Mouse (Mus musculus): ENCODE data around the gene Cmtm5. TPM values are rescaled to one million over a fixed set of nuclear protein-coding genes. Genes with fewer than 3 reads are reported as not detected.

Cmtm5 gene
- 4.2 and 5.1 TPM in 2 replicates for polyA plus RNA-seq (2012; rRNA removed)

DNA sequence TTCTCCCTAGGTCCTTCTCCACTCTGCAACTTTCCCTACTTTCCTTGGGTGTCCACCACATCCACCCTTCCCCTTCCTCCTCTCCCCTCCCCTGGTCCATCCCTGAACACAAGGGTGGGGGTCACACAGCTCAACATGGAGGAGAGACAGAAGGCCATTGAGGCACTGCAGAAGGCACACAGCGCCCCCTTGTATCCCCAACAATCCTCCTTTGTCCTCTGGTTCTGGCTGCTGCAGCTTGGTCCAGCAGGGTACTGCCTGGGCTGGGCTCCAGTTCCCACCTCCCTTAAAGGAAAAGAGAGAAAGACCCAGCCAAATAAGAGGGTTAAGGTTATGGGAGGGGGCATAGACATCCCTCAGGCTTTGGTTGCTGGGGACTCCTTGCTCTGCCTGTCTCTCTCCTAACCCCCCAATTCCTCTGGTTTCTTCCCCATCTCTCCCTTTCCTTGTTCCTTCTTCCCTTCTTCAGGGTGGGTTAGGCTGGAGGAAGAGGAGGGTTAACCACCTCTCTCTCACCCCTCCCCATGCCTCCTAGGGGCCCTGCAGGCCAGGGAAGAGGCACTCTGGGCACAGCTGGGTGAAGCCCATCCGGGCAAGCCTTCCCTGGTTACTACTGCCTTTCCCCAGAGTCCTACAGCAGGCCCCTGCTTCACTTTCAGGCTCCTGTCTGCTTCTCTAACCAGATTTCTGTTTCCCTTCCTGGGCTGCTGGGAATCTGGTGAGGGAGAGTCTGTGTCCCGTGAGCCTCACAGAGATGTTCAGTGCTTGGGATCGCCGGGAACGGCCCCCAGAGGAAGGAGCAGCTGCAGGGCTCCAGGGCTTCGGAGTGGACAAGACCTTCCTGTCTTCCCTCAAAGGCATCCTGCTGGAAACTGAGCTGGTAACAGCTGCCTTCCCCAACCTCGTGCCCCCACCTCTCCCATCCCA lies at the start of gene Cmtm5:
Gene Cmtm5, plus strand, starts transcription at position 358 of the 927 bp plus-strand sequence.
- no peak for DNase-seq (ENCODE audit: low spot score)

DNA sequence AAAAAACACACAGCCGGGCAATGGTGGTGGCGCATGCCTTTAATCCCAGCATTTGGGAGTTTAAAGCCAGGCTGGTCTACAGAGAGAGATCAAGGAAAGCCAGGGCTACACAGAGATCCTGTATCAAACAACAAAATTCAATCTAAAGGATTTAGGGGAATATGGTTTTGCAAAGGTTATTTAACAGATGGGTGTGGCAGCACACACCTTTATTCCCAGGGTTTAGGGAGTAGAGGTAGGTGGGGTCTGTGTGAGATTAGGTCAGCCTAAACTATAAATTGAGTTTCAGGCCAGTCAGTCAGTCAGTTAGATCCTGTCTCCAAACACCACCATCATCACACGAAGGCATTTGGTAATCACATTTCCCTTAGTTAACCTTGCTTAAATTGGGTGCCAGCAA lies 43.9 kb upstream of the Cmtm5 start, which contains the start of gene Pabpn1:
Gene Pabpn1, plus strand, starts transcription at position 301 of the 400 bp plus-strand sequence.
- no peak for DNase-seq (ENCODE audit: low spot score)

DNA sequence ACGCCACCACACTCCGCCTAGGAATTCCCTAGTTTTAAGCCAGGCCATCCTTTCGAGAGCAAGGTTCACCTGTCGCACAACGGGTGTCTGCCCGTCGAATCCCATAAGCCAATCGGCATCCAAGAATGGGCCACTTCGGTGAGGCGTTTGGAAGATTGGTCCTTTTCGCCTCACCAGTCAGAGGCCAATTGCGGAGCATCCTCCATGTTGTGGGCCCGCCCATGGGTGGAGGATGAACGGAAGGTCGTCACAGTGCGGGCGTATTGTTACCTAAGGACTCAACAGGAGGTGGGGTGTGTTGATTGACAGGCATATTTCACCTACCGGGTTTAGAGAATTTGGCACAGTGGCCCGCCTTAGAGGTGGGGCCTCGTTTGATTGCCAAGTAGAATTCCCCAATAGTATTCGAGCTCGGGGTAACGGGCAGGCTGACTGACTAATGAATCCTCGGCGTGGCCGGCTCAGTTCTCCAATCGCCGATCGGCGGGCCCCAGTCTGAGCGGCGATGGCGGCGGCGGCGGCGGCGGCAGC lies 42.3 kb upstream of the Cmtm5 start:
- DNase-seq (ENCODE audit: low spot score): peak; percentile 93

DNA sequence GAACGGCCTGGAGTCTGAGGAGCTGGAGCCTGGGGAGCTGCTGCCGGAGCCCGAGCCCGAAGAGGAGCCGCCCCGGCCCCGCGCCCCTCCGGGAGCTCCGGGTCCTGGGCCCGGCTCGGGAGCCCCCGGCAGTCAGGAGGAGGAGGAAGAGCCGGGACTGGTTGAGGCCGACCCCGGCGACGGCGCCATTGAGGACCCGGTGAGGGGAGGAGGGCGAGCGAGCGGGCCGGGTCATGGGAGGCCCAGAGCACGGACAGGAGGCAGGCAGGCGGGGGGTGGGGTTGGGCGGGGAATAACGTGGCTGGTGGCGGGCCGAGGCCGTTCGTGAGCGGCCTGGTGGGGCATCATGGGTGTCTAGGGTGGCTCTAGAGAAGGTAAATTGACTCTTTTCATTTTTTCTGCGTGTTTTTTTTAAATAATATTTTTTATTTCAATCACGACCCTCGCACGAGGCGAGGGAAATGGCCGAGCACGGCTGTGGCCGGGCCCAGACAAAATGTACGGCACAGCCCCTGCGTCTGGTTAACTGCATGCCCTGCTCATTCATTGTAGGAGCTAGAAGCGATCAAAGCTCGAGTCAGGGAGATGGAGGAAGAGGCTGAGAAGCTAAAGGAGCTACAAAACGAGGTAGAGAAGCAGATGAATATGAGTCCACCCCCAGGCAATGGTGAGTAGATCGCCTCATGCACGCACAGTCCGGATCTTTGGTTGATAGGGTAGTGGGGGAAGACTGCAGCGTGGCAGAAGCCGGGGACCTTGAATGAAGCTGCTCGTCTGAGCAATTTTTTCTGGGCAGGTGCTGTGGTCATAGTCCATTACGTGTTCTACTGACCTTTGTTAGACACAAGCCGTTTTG lies 41.5 kb upstream of the Cmtm5 start:
- DNase-seq (ENCODE audit: low spot score): no peak

DNA sequence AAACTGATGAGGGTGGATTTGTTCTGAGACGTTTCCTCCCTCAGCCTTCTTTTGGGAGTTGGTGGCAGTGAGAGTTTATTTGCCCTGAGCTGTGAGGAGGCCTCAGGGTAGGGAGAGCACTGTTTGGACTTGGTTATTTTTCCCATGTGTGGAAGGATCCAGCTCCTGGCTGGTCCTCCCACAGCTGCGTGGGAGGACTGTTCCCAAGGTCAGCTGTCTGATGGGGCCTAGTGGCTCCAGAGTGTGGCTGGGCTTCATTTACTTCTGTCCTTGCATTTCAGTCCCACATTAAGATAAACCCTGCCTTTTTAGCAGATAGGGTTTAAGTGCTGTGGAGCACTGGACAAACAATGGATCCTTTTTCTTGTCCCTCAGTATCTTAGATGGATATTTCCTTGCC lies 38.6 kb upstream of the Cmtm5 start:
- DNase-seq (ENCODE audit: low spot score): no peak

DNA sequence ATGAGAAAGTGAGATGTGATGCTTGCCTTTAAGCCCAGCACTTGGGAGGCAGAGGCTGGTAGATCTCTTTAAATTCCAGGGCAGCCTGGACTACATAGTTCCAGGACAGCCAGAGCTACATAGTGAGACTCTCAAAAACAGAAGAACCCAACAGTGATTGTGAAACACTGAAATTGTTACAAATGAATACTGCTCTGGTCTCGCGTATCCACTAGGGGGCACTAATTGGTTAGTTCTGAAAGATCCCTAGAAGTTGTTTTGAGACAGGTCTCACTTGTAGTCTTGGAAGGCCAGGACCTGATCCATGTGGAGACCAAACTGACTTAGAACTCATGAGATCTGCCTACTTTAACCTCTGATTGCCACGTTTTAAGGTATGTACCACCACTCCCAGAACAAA lies 35.7 kb upstream of the Cmtm5 start:
- DNase-seq (ENCODE audit: low spot score): no peak

DNA sequence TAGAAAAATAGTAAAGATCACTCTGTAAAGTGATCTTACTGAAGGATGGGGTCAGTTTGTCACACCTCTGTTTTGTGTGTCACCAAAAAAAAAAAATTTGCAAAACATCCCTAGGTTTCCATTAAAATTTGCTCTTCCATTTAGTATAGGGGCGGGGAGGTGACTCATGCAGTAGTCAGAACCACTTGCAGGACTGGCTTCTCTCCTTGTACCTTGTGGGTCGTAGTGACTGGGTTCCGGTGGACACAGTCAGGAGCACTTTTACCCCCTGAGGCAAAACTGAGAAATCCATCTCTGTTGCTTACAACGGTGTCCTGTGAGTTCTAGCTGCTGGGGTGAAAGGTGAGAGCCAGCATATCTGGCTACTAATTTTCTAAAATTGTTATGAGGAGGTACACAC lies 32.4 kb upstream of the Cmtm5 start:
- no peak for DNase-seq (ENCODE audit: low spot score)

DNA sequence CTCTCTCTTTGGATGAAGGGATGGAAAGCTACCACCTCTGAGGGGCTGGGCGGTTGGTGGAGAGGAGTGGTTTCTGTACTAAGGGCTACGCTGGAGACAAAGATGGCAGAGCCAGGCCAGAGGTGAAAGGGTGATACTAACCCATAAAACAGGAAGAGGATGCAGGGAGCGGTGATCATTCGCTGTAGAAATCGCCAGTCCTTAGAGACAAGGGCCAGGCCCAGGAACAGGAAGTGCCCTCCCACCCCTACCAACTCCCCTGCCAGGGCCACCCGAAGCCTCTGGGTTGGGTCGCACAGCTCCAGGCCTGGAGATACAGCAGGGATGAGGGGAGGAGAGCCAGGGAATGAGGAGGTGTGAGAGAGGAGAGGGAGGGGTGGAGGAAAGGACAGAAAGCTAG lies 27.4 kb upstream of the Cmtm5 start:
- no peak for DNase-seq (ENCODE audit: low spot score)

DNA sequence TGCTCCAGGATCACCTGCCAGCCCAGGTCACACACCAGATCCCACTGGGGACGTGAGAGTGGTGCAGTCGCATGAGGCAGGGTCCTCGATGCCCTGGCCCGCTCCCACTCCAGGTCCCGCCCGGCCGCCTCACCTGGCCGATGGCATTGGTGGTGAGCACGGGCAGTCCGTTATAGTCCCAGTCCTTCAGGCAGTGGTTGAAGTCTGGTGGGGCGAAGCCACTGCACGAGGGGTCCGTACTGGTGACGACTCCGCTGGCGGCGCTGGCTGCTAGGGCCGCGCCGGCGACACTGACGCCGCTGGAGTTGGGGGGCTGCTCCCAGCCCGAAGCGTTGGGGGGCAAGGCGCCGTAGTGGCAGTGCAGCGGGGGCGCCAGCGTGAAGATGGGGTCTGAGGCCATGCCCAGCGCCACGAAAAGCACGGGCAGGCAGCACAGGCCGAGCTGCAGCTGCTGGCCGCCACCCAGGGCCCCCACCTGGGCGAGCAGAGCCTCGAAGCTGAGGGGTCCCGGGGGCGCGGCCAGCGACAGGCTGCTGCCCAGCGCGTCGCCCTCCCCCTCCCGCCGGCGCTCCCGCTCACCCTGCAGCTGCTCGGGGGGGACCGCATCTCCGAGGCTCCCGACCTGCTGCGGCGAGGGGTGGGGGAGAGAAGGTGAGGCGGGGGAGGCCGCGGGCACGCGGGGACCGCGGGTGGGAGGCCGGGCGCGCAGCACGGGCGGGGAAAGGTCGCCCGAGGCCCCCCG lies 23.8 kb upstream of the Cmtm5 start:
- DNase-seq (ENCODE audit: low spot score): no peak

DNA sequence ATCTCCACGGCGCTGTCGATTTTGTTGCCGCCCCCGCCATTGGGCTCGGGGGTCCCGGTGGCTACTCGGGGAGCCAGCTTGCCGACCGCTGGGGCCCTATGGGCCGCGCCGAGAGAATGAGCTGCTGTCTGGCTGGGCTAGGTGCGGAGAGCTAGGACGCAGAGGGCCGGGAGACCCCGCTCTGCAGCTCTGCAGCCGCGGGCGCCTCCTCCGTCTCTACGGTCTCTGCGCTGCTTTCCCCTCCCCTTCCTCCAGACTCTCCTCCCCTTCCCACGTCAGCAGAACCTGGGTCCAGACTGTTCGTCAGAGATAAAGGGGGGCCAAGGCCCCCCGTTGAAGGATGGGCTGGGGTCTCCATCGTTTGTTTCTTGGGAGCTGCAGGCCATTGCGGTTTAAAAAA lies 23.2 kb upstream of the Cmtm5 start, which contains the start of gene Slc22a17:
Gene Slc22a17, minus strand, starts transcription at position 247 of the 400 bp plus-strand sequence.
- peak; percentile 54 for DNase-seq (ENCODE audit: low spot score)

DNA sequence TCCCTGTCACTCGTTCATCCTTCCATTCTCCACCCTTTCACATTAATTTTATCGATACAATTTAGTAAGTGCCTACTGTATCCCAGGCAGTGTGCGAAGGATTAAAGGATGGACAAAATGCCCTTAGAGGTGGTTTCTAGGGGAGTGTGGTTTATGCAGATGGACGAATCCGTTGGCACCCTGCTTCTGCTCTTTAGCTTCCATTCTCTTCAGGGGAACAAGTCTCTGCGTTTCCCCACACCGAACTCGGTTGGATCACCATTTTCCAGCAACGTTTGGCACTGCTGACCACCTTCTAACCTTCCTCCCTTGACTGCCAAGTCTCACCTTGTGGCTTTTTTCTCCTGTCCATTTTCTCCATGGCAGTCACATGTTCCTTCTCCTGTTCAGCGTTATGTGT lies 22.7 kb upstream of the Cmtm5 start:
- DNase-seq (ENCODE audit: low spot score): no peak

DNA sequence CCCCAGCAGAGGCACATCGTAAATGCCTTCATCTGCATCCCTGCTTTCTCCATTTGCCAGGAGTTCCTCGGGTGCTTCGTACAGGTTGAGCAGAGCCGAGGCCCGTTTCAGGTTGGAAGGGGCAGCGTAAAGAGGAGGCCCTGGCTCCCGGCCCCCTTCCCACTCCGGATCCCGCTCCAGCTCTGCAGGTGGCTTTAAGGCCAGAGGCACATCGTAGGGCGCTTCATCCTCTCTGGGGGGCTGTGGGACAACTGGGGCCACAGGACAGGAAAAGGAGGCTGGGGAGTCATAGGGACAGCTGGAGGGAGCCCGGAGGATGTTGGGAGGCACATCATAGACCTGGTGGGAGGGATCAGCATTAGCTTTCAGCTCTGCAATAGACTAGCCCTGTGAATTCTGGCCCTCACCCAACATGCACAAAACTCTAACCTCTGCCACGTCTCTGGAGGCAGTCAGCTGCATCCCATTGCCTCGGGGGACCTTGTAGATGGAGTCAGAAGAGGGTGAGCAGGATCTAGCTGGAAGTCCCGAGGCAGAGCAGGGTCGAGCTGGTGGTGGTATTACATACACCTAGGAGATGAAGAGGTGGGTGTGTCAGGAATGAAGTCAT lies 15.9 kb upstream of the Cmtm5 start:
- DNase-seq (ENCODE audit: low spot score): no peak

DNA sequence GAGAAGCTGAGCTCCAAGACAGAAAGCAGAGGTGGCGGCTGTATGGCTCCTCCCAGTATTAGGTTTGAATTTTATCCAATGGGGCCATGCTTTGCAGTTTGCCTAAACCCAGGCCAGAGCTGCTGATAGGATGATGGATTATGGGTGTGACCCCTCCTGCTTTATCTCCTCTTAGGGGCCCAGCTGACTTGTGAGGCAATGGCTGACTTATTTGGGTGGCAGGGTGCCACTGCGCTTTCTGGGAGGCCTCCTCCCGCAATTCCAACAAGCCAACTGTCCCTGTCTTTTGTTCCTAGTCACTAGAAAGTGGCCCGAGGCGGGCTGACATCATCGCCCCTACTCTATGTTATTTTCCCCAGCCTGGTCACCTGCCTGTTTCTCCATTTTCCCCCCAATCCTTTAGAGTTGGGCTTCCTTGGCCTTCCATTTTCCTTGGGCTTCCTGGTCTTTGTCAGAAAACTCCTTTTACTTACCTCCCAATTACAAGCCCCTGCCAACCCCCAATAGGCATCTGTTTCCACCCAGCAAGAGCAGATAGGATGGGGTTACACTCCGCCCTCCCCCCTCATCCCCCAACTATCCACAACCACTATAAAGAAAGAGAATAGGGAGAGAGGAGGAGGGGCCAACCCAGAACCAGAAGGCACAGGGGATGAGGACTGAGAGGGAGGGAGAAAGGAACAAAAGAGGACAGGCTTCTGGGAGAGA lies 11.3 kb upstream of the Cmtm5 start:
- peak; percentile 46 for DNase-seq (ENCODE audit: low spot score)

DNA sequence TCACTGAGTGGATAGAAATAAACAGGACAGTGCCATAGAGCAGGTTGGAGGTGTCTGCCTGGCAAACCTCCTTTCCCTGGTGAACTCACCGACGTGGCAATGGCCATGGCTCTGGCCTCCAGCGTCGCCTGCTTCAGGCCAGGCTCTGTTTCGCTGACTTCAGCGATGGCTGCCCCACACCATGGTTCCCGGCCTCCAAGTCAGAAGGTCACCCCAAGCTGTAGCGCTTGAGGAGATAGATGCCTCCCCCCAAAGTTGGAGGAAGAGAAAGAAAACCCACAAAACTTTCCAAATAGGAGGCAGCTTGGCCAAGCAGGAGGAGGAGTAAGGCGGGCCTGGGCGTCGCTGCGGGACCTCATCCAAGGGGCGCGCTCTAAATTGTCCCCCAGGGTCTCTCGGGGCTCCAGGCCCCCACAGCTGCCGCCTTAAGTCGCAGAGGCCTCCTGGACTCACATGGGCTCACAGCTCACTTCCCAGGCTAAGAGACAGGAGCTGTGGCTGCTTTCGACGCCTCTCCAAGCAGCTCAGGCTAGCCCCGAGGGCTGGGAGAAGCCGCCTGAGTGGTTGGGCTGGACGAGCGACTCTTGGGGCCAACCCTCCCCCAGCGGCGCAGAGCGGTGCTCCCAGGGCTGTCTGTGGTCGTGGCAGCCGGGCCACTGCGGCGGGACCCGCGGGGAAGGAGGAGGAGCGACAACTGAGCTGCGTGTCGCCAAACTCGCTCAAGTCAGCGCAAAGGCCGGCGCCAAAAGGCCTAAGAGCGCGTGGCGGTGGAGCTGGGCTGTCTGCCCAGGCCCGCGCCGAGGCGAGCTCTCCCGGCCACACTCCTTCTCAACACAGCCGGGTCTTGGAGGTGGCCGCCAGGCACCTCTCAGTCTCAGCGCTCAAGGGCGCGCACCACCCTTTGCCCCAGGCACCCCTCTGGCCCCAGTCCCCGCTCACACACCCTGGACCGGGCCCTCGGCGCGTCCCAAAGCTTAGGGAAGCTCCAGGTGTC lies 10.4 kb upstream of the Cmtm5 start, which contains the start of gene Efs:
Gene Efs, minus strand, starts transcription at position 778 of the 994 bp plus-strand sequence.
- peak; percentile 80 for DNase-seq (ENCODE audit: low spot score)

DNA sequence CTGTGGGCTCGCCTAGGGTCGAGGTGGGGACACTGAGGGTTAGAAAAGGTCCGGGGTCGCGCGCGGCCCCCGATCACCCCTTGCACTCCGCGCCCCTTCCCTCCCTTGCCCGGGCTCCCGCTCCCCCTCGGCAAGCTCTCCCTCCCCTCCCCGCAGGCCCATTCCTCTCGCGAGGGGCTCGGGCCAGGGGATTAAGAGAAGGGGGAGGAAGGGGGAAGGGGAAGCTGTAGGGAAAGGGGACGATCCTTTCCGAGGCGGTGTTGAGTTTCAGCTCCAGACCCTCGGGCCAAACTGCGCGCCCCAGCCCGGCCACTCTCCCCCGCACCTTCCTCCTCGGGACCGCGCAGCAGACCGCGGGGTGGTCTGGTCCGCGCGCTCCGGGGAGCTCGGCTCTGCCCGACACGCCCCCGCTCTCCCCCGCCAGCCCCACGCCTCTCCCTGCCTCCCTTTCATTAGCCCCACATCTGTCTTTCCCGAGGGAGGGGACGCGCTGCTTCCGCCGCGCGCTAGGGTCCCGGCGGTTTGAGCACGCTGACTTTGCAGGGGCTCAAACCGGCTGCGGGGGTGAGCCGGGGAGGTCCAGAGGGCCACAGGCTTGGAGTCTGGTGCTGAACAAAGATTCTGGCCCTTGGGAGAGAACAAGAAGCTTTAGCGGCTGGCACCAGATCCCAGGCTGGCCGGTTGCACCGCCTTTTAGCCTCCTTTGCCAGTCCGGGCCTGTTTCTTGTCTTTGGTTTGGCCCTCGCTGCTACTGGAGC lies 9.5 kb upstream of the Cmtm5 start:
- DNase-seq (ENCODE audit: low spot score): peak; percentile 67

DNA sequence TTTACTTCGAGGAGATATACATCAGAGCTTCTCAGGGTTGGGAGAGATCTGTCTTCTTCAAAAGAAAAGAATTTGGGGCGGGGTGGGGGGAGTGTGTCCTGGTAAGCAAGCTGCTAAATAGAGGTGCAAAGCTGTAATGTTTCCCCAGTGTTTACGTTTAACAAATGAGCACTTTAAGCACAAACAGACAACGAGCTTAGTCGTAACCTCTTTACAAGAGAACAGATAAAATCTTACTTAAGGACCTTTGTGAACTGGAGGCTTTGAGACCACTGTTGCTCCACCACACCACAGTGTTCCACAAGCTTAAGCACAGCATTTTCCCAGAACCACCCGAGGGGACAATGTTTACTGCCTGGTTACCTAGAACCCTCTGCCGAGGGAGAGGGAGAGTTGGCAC lies 8.8 kb upstream of the Cmtm5 start:
- no peak for DNase-seq (ENCODE audit: low spot score)

DNA sequence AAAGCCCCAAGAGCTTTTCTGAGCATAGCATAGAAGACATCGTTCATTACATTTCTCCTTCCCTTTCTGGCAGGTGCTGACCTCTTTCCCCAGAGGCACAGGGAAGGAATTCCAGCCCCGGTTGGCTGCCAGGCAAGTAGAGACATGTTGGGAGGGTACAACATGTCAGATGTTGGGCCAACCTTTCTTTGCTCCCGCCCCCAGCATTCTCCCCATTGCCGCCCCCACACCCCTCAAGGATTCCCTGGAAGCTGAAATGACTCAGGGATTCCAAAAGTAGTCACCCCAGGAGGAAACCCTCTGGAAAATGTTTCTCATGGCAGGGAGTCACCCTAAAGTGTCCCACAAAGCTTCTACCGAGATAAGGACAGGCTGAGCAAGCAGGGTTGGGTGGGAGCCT lies 6.3 kb upstream of the Cmtm5 start:
- DNase-seq (ENCODE audit: low spot score): no peak

DNA sequence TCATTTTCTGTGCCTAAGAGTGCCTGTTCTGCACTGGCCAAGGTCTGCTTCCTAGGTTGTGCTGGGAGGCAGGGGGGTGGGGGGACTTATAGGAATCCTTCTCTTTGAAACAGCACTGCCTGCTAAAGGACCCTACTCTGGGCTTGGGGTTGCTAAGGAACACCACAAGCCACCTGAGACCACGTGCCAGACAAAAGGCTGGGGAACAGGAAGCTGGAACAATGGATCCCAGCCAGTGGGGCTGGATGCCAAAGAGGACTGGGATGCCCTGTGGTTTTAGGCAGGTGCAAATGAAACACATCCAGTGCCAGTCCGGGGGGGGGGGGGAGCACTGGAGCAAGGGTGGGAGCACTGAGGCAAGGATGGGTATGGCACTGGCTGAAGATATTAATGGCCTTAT lies 5.6 kb upstream of the Cmtm5 start:
- no peak for DNase-seq (ENCODE audit: low spot score)

All from urinary bladder, adult 2 months (tissue).